Mouse (Mus musculus): ENCODE measurements around the gene Zfp2.

The Zfp2 gene

DNA sequence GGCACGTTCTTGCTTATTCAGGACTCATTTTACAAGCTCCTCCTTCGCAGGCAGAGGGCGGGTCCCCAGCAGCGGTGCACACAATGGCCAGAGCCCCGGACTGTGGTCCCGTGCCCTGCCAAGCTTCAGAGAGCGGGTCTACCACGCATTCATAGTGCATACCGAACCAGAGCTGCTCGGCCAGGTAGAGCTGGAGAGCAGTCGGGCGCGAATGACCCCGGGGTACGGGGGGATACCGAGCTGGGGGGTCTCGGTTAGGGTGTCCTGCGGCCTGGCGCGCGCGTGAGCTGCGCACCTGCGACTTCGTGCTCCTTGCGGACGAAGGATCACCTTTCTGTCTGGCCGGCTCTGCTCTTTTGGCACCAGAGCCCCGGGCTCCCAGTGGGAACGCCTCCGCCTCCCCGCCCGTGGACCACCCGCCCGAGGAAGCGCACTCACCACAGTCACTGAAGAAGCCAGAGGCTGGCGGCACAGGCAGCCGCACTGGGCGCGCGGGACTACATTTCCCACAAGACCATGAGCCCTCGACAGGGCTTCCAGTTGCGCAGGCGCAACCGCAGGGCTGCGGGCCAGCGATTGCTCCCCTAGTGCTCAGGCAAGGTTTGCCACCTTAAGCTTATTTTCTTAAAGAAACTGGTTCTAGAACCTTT lies at the start of gene Zfp2:
Zfp2 (minus strand) TSS at position 495 of the 650 bp plus-strand sequence.
- no peak for DNase-seq (ENCODE audit: low read depth)

DNA sequence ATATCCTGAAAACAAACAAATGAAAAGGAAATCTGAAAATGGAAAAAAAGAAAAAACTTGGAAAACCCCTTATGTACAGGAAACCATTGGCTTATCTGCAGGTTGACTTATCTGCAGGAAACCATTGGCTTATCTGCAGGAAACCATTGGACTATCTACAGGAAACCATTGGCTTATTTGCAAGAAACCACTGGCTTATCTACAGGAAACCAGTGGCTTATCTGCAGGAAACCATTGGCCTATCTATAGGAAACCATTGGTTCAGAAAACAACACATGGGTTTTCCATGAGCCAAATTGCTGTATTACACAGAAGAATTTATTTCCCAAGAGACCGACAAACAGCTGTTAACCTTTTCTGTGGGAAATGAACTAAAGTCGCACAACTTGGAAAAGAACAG lies 48.9 kb upstream of the Zfp2 start:
- DNase-seq (ENCODE audit: low read depth): peak; percentile 59

DNA sequence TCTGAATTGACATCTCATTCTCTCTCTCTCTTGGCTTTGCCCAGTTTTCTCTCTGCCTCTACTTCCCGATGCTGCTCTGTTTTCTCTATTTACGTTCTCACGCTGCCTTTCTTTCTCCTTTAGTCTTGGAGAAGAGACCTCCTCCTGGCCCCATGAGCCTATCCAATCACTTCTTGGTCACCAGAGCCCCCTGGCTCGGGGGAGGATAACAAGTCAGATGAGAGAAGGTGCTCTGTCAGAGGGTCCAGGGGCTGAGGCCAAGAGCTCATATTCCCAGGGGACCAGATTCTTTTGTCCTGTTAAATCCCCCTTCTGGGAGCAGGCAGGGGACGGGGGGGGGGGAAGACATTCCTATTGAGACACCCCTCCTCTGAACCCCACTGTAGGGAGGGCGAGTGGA lies 37.7 kb upstream of the Zfp2 start, which contains the start of gene Prop1:
Prop1 (minus strand) TSS at position 101 of the 400 bp plus-strand sequence.
- DNase-seq (ENCODE audit: low read depth): no peak

DNA sequence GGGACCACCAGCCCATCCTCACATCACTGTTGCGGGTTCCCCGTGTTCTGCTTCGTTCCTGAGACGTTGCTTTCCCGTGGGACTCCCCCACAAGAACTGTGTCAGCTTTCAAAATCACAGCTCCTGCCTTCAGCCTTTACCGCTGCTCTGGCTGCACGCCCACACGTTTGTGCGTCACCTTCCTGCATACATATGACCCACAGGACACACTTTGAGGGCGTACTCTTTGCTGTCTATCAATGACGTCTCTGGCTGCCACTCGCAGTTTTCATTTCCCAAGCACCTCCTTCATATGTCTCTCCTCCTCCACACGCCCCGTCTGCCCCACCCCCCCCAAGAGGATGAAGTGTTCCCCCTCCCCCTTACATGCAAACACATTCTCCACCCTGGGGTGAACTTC lies 36.3 kb upstream of the Zfp2 start:
- no peak for DNase-seq (ENCODE audit: low read depth)

DNA sequence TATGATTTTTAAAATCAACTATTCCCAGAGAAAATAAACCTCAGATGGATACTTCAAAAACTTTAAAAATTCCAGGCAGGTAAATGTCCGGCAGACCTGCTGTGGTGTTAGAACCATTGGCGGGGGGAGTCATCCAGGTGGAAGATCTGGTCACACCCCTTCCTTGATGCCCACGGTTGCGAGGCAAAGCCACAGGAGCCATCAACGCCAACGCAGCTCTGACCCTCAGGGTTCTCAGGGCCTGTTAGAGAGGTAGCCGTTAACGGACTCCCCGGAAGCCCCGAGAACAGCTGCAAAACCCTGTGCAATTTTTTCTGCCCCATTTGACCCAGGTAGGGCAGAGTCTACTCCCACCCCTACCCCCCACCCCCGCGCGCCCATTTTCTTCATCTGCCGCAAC lies 27.5 kb upstream of the Zfp2 start, which contains the start of gene 4933414I15Rik:
4933414I15Rik (minus strand) TSS at position 260 of the 400 bp plus-strand sequence.
- no peak for DNase-seq (ENCODE audit: low read depth)

DNA sequence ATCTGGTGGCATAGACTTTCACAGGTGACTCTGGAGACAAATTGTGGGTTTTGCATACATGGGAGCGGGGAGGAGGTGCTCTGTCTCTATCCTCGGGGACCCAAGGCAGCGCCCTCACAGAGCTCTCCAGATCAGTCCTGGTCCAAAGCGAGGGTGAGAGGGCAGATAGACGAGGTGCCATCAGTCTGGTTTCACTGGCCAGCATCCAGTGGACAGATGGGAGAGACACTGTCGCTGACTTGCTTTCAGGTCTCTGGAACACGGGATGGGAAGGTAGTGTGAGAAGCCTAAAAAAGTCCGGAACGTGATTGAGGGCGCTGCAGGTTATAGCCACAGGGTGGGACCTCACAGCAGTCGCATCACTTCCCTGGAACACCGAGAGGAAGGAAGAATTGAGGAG lies 26.4 kb upstream of the Zfp2 start:
- DNase-seq (ENCODE audit: low read depth): no peak

DNA sequence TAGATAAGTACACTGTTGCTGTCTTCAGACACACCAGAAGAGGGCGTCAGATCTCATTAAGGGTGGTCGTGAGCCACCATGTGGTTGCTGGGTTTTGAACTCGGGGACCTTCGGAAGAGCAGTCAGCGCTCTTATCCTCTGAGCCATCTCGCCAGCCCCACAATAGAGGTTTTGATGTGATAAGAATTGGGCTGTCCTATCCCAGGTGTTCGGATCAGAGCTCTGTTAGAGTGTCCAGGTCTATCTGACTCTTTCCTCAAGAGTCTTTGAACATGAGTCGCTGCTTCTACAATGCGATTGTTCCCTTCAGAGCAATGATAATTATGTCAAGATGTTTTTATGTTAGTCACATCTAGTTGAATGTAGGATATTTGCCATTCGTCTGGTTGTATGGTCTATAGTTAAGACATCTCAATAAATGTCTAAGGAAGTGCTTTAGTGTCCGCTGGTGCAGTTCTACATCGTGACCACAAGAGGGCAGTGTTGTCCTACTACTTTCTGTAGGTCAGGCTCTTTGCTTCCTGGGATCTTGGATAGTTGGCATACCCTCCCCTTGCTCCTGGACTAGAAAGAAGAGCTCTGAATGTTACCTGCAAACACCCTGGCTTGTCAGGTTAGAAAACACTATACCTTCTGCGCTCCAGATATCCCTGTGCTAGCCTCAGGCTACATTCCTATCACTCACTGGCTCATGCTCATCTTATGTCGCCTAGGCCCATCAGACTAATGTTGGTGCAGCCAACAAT lies 23.8 kb upstream of the Zfp2 start:
- peak; percentile 62 for DNase-seq (ENCODE audit: low read depth)

DNA sequence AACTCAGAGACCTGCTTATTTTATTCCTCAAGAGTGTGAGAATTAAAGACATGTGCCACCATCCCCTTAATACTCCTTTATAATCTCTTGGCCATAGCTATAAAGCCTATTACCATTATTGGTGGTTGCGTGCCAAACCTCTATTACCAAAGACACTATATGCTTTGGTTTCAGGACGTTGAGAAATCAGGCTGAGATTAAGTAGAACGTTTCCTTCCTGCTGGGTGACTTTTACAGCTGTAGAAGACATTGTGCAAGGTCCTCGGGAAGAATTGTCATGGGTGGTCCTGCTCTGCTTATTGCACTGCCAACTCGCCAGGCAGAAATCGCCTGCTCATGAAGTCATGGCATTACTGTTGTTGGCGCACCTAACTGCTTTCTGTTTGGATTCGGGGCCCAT lies 22.5 kb upstream of the Zfp2 start:
- DNase-seq (ENCODE audit: low read depth): peak; percentile 11

DNA sequence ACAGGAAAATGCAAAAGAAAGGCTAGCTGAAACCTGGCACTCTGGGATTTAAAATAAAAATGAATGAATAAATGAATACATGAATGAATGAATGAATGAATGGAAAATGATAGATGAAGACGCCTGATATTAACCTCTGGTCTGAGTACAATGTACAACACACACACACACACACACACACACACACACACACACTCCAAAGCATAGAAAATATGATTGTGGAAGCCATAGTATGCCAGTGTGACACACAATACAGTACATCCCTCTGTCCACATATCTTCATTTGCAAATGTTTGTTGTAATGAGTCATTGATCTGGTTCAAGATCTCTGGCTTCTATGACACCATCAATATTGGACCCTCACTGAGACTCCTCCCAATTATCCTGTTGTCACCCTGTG lies 16.1 kb upstream of the Zfp2 start:
- no peak for DNase-seq (ENCODE audit: low read depth)

DNA sequence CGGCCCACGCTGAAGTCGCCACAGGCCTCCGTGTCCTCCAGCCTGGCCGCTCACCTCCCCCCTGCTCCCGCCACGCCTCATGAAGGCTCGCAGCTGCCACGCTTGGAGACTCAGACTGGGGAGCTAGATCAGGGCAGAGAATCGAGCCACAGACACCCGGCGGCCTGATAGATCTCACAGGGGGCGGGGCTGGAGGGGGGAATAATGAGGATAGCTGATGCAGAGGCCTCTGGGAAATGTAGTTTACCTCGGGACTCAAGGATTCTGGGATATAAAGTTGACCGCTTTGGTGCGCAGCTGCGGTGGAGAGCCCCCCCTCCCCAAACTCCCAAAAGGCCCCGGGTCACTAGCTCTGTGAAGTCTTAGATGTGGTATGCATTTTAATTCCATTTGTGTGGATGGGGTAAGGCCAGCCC lies 15.5 kb upstream of the Zfp2 start, which contains the start of gene Zfp354b:
Zfp354b (minus strand) TSS at position 183 of the 416 bp plus-strand sequence.
- DNase-seq (ENCODE audit: low read depth): no peak

DNA sequence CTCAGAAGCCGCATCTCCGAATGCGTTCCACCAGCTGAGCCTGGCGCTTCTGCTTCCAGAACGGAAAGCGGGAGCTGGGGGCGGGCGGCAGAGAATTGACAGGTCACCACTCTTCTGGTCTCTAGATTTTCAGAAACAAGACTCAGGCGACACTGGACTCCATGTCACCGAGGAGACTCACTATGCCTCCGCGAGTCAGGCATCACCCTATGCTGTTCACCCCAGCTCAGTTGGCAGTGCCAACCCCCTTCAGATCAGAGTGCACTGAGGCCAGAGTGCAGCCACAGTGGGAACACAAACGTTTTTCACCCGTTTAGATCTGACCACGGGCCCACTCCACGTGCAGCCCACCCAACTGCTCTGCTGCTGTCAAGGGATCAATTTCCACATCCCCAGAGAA lies 15.1 kb upstream of the Zfp2 start:
- DNase-seq (ENCODE audit: low read depth): no peak

DNA sequence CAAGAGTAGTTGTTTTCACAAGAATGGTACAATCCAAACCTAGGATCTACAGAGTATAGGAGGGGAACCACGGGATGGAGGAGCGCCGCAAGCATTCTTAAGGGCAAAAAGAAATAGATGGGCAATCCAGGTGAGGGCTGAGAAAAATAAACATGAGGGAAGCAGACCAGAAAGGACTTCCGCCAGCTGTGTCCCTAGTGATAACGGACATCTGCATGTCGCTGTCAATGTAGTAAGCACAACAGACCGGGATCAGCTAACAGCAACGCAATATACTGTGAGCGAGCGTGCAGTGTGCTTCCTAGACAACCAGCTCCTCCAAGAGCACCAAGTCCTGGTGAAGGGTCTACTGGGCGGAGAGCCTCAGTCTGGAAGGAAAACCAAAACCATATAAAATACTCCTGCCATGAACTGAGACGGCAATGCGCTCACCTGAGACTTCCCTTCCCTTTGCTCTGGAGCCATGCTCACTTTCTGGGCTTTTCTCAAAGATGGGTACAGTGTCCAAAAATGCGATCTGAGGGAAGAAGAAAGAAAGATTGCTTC lies 14.6 kb upstream of the Zfp2 start:
- DNase-seq (ENCODE audit: low read depth): no peak

DNA sequence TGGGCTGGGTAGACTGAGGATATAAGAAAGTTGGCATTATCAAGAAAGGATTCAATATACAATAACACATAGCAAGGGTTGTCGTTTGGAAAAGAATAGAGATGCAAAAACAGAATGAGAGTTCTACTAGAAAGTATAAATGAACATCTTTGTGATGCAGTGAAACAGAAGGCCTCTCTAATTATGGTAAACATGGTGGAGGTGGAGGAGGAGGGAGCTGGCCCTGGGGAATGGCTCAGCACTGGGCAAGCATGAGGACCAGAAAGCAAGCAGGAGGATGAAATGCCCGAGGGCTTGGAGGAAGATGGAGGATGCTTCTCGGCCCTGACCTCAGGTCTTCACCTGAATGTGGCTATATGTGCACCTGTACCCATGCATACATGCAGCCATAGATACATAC lies 1.5 kb downstream of the Zfp2 start:
- DNase-seq (ENCODE audit: low read depth): no peak

DNA sequence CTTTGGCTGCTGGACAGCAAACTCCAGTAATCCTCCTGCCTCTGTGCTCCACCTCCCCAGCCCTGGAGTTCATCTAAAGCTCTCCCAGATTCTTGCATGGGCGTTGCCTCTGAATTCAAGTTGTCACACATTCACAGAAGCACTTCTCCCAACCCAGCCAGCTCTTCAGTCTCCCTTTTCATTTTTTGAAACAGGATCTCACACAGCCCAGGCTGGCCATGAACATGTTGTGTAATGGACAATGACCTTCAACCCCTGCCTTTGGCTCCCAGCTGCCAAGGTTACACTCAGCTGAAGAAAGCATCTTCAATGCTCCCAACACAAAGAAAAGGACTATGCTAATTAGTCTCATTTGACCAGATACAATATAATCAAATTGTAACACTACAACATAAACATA lies 2.7 kb downstream of the Zfp2 start:
- no peak for DNase-seq (ENCODE audit: low read depth)

DNA sequence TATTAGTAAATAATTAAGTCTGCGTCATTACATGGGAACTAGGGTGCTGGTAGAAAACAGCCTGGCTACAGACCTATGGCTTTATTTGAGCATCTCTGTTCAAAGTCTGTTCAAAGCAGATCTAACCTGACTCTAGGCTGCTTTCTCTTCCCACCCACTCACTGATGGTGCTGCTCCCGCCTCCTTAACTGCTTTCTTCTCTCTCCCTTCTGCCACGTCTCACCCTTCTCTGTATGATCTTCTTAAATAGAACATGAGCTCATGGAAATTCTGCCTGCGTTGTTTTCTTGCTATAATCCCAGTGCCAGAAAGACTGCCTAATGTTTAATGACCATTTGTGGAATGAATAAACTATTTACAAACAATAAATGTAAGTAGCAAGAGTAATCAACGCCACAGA lies 7.8 kb downstream of the Zfp2 start:
- DNase-seq (ENCODE audit: low read depth): no peak

DNA sequence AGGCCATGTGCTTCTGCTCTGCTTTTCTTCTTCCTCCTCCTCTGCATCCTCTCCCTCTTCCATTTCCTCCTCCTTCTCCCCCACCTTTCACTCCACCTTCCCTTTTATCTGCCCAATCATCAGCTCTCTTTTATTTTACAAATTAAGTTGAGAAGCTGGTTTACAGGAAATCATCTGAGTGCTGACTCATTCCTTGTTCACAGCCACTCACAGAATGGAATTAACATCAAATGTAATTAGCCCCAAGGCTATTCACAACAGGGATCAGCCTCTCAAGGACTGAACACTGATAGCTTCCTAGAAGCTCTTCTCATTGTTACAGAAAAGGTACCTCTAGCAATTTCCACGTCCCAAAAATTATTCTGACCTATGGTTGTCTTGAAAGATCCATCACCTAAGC lies 18.6 kb downstream of the Zfp2 start:
- no peak for DNase-seq (ENCODE audit: low read depth)

DNA sequence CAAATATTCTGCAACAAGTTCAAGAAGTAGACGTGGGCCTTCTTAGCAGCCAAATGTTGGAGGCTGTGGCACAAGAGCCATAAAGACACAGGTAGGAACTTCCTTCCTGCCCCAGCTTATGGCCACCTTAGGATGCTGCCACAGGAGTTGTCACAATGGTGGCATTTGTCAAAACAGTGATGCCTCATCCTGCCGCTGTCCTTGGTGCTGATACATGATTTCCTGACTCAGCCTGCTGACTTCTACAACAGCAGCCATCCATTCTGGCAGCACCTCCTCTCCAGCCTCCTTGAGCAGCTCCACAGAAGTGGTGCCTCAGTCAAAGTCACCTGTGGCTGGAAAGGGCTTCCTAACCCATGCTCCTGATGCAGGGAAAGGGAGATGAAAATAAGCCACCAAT lies 23.5 kb downstream of the Zfp2 start:
- DNase-seq (ENCODE audit: low read depth): peak; percentile 16

DNA sequence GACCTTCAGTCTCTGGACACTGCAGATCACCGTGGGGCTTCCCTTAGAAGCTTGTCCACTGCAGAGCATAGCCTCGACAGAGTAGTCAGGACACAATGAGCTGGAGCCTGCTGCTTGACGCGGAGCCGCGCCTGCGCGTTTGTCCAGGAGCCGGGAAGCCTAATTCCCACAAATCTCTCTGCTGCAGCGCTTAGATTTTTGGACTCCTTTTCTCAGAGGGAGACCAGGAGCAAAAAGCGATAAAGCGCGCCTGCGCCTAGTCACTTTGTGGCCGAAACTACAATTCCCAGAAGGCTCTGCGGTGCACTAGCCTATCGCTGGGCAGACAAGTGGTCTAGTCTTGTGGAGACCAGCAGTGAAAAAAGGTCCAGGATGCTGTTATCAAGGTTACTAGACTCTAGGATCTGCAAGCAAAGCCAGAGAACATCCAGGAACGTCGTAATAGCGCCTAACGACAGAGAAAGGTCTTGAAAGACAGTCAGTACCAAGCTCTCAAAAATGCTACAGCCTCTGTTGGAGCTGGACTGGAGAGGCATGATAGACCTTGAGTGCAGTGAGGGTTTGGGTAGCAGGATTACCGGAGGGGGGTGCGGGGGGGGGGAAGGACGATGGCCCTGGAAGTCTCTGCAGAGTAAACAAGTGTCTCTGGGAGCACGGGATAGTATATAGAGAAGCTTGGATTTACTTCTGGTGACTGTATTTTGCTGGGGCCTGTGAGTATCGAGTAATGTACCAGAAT lies 28.4 kb downstream of the Zfp2 start, which contains the start of gene Zfp454:
Zfp454 (minus strand) TSS at position 262 of the 739 bp plus-strand sequence.
- DNase-seq (ENCODE audit: low read depth): no peak

DNA sequence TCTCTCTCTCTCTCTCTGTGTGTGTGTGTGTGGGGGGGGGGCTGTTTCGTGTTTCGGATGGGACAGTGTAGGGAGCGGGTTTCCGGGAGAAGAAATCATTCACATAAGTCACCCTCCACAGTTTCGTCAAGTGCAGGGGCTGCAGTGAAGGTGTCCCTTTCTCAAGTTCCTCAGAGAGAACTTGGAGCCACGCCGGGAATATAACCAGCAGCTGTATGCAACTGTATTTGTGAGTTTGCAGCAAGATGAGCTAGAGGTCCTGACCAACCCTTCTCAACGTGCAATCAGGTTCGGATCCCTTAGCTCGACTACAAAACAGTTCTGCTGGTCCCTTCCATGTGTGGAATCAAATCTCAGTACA lies 29.1 kb downstream of the Zfp2 start:
- no peak for DNase-seq (ENCODE audit: low read depth)

DNA sequence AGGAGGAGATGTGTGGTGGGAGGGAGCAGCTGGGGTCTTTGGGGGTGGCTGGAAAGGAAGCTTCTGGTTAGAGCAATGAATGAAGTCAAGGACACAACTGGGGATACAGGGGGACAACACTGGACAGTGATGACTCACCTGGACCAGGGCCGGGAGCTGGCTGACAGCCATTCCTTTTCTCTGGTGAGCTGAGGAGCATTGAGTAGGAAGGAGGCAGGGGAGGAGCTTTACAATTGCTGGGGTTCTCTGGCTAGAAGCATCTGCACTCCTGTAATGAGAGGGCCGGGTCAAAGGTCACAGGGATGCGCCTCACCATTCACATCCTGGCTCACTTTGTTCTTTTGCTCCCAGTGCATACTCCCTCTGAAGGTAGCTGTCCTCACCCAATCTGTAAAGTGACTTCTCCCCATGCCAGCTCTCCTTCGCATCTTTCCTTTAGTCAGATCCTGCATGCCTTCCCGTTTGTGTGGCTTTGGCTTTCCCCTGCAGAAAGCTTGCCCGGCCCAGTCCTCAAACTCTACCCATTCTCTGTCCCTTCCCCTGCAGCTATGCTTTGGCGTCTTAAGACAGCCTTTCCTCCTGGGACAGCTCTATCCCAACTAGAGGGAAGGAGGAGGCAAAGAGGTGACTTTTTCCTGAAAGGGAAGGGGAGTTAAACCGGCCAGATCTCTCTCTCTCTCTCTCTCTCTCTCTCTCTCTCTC lies 29.6 kb downstream of the Zfp2 start:
- no peak for DNase-seq (ENCODE audit: low read depth)

DNA sequence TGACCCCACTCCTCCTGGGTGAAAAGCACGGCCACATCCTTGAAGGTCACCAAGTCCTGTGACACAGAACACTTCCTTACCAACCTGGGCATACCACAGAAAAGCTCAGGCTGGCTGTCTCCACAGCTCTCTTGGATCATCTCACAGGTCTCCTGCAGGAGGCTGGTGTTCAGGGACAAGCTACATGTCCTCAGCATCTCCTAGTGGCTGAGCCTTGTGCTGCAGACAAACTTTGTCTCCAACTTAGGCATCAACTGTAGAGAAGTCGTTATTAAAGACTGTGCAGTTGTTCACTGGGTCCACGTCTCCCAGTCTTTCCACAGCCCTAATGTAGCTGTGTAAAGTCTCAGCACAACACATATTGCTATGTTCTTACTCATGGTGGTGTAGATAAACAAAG lies 32.2 kb downstream of the Zfp2 start:
- no peak for DNase-seq (ENCODE audit: low read depth)

DNA sequence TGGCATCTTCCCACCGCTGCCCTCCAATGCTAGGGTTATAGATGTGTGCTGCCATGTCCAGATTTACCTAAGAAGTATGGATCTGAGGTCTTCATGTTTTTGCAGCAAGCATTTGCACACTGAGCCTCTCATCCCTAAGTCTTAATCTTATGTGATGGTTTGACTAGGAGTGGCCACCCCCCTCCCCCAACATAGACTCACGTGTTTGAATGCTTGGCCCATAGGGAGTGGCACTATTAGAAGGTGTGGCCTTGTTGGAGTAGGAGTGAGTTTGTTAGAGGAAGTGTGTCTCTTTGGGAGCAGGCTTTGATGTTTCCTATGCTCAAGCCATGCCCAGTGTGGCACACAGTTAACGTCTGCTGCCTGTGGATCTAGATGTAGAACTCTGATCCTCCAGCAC lies 37.3 kb downstream of the Zfp2 start:
- DNase-seq (ENCODE audit: low read depth): no peak

Data from 416B (cell line).